Mouse (Mus musculus): Measurements from ENCODE around the gene Rcan2.
A peak's percentile ranks its signal among the peaks of the same experiment; 100 is the strongest.

Gene Rcan2

DNA sequence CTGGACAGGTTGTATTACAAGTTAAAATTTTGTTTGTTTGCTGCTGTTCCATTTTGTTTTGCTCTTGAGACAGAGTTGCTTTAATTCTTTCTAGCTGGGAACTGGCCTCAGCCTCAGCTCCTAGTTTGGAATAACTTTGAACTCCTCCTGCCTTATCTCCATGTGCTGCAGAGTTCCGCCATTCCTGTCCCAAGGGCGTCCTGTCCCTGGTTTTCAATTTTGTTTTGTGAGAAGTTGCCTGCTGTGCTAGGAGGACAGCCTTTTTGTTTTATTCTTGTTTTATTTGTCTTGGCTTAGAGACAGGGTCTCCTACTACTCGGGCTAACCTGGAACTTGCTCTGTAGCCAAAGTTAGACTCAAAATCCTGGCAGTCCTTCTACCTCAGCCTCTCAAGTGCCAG is 26.1 kb downstream of the Rcan2 start:
- no peak for DNase-seq

DNA sequence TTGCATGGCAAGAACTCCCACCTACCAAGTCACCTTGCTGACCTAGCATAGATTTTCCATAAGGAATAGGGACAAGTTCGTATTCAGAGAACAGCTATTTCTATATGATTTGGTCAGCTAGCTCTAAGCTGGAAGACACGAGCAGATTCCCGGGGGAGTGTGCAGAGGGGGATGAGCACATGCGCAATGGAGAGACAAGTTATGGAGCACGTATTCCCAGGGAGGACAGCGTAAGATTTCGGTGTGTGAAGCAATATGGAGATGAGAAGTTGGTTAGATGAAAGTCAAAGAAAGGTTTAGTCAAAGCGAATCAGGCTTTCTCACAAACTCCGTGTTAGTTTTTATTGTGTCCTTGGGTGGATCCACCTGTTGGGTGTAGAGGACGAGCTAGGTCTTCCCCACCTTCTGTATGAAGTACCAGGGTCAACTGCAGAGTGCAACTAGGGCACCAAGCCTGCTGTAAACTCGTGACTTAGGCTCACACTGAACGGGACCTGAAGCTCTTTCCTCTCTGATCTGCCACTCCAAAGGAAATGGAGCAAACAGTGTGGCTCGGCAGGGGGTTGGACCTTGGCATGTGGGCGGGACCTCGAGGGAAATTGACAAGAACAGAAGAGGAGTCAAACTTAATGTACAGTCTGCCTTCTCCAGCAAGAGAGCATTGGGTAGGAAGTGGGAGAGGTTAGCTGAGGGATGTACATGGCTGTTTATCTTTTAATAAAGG is 31.4 kb downstream of the Rcan2 start:
- DNase-seq, result no peak

DNA sequence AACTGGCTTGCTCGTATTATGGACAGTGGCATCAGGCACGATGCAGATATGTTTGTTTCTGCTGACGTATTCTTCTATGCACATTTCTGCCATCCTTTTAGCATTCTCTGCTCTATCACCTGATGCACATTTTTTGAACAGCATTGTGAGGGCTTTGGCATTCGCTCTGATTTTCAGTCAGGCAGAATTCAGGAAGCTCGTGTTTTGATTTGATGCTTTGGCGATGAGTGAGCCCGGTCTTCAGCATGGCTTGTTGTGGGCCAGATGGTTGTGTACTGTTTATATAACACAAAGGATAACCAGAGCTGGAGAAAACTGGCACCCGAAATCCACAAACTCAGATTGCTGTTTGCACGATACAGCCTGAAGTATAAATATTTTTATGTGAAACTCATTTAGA is 39.1 kb downstream of the Rcan2 start:
- no peak for DNase-seq

- DNase-seq, result no peak
Observed at GRCm38 (mm10) chr17:43846714-43847113, 45.6 kb downstream of the Rcan2 start.

DNA sequence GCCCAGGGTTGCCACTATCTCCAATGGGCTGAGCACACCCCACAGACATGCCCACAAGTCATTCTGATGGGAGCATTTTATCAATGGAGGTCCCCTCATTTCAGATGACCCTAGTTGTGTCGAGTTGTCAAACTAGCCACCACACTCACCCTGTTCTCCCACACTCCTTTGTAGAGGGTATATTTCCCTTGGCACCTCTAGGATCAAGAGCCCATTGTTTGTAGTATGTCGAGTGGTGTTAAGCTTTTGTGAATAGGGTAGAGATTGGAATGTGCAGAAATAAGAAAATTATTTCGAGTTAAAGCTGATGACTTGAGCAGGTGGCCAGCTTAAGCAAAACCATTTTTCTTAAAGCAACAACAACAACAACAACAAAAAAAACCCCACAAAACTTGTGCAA is 47.8 kb downstream of the Rcan2 start:
- DNase-seq, result no peak

GRCm38 (mm10) chr17:43855132-43855531 is 54.0 kb downstream of the Rcan2 start:
- DNase-seq, result no peak

DNA sequence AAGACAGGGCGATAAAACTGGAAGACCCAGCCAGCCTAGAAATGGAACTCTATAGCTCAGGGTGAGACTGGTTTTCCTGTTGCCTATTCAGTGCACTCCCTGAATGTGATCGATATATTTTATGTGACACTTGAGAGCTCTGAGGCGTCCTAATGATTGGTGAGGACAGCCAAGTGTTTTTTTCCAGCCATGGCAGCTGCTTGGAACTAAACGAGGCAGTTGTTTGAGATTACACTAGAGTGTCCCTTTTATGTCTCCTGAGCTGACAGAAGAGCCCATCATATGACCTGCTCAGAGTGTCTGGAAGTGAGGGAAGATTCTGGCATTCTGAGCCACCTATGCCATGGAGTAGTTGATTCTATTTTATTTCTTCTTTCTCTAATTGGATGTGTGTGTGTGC is 54.9 kb downstream of the Rcan2 start:
- no peak for DNase-seq

DNA sequence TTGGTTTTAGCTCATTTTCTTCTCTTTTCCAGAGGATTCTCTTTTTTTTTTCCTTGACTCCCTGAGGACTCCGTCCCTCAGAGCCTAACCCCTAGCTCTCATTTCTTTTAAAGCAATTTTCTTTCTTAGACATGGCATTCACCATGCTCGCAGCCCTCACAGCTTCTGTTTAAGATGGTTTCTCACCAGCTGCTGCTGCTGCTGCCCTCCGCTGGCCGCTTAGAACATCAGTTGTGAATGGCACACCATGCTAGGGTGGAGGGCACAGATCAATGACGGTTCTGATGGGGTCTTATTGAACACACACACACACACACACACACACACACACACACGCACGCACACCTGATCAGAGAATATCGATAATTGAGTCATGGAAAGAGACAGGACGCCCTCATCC is 67.7 kb downstream of the Rcan2 start:
- peak; percentile 5 for DNase-seq

DNA sequence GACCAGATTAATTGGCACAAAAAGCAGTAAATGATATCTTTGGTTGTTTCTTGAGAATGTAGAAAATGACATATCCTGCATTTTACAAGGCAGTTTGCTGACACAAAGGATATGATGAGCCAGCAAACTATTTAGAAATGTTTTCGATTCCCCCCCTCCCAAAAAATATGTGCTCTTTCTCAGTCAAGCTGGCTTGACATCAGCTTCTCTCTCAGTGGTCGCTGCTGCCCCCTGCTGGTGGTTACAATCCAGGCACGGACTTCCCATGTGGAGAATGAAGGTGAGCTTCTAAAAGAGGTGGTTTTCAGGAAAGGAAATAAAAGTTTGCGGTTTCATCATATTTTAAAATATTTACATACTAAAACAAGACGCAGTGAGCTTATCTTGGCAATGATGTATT is 68.5 kb downstream of the Rcan2 start:
- peak; percentile 78 for DNase-seq

DNA sequence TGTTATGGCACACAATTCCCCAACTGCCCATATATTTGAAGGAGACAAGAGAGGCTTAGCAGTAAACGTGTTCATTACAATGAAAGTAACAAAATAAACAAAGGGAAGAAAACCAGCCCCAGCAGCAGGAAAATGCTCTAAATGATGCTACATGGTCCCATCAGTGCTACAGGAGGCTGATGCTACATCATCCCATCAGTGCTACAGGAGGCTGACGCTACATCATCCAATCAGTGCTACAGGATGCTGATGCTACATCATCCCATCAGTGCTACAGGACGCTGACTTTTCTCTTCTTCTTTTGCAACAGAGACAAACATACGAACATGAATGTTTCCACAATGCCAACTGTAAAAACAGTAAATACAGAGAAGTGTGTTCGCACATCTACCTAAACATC is 73.3 kb downstream of the Rcan2 start:
- DNase-seq, result no peak

GRCm38 (mm10) chr17:43877425-43877824 is 76.3 kb downstream of the Rcan2 start:
- DNase-seq, result no peak

- DNase-seq, result no peak
Observed at GRCm38 (mm10) chr17:43883016-43883415, 81.9 kb downstream of the Rcan2 start.

GRCm38 (mm10) chr17:43886262-43886661 is 85.1 kb downstream of the Rcan2 start:
- no peak for DNase-seq

GRCm38 (mm10) chr17:43887931-43888330 is 86.8 kb downstream of the Rcan2 start:
- no peak for DNase-seq

- no peak for DNase-seq
Observed at GRCm38 (mm10) chr17:43897346-43897745, 96.2 kb downstream of the Rcan2 start.

DNA sequence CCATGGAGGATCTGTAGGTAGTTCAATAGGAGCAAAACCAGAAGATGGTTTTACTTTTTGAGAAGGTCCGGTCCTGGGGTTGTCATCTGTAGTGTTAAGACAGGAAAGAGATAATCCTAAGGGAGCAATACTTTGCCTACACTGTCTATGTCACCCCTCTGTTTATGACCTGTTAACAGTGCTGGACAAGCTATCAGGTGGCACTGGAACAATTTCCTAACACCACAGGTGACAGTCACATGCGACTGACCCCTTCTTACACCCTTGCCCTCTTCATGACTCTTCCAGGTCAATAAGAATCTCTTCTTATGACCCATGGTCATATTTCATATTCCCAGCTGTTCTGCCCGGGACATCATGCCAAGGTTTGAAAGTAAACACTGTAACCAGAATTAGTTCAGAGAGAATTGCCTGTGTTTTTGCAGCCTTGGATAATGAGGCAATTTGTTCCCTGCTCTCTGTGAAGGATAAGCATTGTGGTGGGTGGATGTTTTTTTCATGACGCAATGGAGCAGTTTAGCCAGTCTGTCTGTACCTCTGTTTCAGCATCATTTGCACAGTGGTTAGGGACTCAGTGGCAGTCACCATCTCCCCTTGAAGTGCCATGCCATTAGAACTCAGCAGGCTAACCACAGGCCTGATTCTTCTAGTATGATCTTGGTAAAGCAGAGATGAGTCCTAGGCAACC is 98.4 kb downstream of the Rcan2 start:
- DNase-seq, result no peak

GRCm38 (mm10) chr17:43900133-43900532 is 99.0 kb downstream of the Rcan2 start:
- no peak for DNase-seq

DNA sequence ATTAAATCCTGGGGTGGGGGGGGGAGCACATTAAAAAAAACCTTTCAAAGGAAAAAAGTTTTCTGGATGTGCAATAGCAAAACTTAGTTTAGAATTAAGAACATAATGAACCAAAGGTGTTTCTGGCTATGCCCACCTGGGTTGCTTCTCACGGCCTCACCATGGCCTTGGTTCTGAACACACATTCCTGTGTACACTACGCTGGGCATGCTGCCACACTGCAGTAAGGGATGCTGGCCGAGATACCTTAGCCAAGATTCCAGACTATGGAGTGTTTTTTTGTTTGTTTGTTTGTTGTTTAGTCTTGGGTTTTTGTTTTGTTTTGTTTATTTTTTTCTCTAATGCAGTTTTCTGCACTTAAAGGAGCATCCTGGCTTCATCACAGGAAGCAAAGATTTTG is 100.3 kb downstream of the Rcan2 start:
- no peak for DNase-seq

DNA sequence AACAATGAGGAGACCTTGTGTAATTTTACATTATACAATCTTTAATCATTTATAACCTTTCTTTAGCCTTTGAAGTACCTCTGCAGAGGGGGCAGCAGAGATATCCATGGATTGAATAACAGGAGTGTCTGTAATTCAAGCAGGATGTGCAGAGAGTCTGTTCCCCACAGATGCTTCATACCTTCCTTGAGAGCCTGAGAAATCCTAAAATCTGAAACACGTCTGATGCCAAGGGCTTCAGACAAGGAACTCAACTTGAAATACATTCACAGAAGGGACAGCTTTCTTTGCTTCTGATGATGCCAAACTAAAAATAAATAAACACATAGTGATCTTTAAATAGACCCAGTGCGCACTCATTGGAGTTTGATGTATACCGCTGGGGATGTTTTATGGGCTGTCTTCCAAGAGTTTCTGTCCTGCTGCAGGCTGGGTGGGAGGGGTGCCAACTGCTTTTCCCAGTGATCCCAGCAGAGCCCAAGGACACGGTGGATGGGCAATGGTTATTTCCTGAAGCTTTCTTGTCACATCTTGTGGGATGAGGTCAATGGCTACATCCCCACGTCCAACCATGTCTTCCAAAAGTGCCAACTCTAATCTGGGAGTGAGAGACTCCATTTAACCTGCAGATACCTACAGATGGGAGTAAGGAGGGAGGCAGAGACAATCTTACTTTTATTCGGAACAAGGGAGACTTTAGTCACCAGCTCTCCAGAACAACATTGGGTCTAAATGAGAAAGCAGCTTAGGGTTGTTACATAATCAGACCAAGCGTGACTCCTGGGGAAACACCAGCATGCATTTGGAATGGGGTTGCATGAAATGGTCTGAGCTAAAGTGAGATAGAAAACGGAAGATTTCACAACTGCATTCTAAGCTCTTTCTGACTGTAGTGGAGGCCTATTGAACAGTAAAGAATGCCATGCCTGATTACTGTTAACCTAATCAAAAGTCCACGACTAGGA is 102.9 kb downstream of the Rcan2 start:
- DNase-seq, result no peak

GRCm38 (mm10) chr17:43904896-43905295 is 103.7 kb downstream of the Rcan2 start:
- DNase-seq, result no peak

GRCm38 (mm10) chr17:43906728-43907127 is 105.6 kb downstream of the Rcan2 start:
- no peak for DNase-seq

DNA sequence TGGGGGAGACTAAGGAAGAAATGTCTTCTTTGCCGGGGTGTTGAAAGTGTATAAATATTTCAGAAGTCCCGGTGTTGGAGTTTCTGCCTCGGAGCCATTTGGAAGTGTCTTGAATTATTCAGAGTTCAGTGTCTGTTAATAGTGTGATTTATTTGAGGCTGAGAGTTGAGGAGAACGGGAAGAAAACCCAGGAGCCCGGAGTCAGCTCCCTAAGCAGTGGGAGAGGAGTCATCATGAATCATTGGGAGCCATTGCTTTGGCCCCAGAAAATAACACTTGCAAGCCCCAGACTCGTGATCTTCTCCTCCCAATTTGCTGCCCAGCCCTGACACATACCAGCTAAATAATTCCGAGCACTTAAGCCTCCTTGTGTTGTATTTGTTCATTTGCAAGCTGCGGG is 115.0 kb downstream of the Rcan2 start:
- DNase-seq, result no peak

- no peak for DNase-seq
Observed at GRCm38 (mm10) chr17:43917143-43917542, 116.0 kb downstream of the Rcan2 start.

- no peak for DNase-seq
Observed at GRCm38 (mm10) chr17:43929856-43930255, 128.7 kb downstream of the Rcan2 start.
